Mouse (Mus musculus): ENCODE measurements around the gene Gm8857.
"Not testable (repeated sequence)": the region's sequence is repeated elsewhere in the genome, so short reads cannot be mapped to it uniquely, and the experiment has no call there.

Gm8857 gene

DNA sequence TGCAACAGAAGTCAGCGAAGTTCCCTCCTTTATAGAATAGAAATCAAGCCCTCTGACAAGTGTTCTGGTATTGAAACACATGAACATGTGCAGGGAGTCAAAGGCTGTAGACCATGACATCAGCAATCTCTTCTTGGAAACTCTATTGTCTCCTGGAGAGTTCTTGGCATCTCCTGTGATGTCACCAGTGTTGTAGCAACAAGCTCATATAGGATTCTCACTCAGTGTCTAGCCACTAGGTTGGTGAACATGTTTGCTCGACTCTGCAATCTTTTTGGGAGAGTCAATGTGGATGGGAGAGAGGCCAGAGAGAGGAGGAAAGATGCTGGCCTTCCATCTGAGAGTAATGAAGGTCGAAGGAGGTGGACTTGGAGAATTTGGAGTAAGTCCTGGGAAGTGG is at the start of gene Gm8857, which contains the start of gene Gm8871:
Gene Gm8857, plus strand, starts transcription at position 303 of the 400 bp plus-strand sequence.
Gene Gm8871, plus strand, starts transcription at position 301 of the 400 bp plus-strand sequence.
- DNase-seq (ENCODE audit: low read depth in 2 of 2, low spot score in 2 of 2): not testable (repeated sequence)

DNA sequence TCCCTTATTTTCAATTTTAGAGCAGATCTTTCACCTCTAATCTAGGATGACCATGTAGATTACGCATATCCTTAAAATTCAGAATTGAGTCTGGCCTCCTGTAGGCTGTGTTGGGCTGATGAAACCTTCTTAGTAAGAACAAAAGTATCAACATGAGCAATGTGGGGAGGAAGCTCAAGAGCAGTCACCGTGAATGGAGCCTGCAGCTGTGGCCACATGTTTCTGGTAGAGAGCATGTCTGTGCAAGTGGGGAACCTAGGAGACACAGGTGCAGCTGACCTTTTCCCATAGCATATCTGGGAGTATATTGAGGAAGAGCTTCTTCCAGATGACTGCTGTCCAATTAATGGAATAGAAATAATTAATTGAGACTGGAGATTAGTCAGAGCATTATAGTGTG is 5.9 kb downstream of the Gm8857 start:
- DNase-seq (ENCODE audit: low read depth in 2 of 2, low spot score in 2 of 2): not testable (repeated sequence)

DNA sequence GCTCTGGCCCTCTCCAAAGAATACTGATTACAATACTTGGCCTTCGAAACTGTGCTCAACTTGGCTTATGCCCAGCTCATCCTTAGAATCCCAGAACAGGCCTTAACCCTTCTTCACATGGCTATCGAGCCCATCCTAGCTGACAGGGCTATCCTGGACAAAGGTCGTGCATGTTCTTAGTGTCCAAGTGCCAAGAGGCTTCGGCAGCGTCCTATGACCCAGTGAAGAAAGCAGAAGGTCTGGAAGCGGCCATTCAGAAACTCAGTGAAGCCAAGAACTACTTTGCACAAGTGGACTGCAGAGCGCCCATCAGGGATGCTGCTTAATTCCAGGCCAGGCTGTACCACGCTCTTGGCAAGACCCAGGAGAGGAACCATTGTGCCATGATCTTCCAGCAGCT is 10.4 kb downstream of the Gm8857 start:
- not testable (repeated sequence) for DNase-seq (ENCODE audit: low read depth in 2 of 2, low spot score in 2 of 2)

All from CD8-positive naive resting alpha-beta T cell, adult 2 months (primary cell).